Mouse (Mus musculus) adrenal gland, adult 18-20 months (tissue): Measurements from ENCODE around the gene Galnt2. TPM values are rescaled to one million over a fixed set of nuclear protein-coding genes. Genes with fewer than 3 reads are reported as not detected.

Source experiments
- DNase-seq, 2 experiments: peaks; one replicate each; pipeline ENCODE4 v3.0.0; 2021 to 2022; ENCODE audit warnings: low spot score in 2 of 2
- total RNA-seq, 2 experiments: library from RNA; stranded (reverse); gene quantifications; 1 replicate in 1 of 2; 2 replicates in 1 of 2; pipeline ENCODE4 v1.2.3; 2021

Galnt2 gene
- total RNA-seq, 2 experiments from 2014 or later: 54.3 to 63.6 TPM

- no peak for DNase-seq
These were observed 34.6 kb downstream of the Galnt2 start for GRCm38 (mm10) chr8:124265798-124266197.

GRCm38 (mm10) chr8:124267206-124267605, 36.0 kb downstream of the Galnt2 start:
- no peak for DNase-seq

- DNase-seq: no peak
These were observed 39.3 kb downstream of the Galnt2 start for GRCm38 (mm10) chr8:124270504-124270903.

- no peak for DNase-seq
These were observed 39.7 kb downstream of the Galnt2 start for GRCm38 (mm10) chr8:124270904-124271303.

- DNase-seq: no peak
These were observed 40.3 kb downstream of the Galnt2 start for GRCm38 (mm10) chr8:124271518-124271917.

- DNase-seq: no peak
These were observed 41.6 kb downstream of the Galnt2 start for GRCm38 (mm10) chr8:124272792-124273191.

GRCm38 (mm10) chr8:124273606-124274218, 42.5 kb downstream of the Galnt2 start:
- DNase-seq: no peak

GRCm38 (mm10) chr8:124274441-124275120, 43.4 kb downstream of the Galnt2 start:
- no peak for DNase-seq

GRCm38 (mm10) chr8:124275377-124276071, 44.3 kb downstream of the Galnt2 start:
- no peak for DNase-seq

GRCm38 (mm10) chr8:124277951-124278910, 47.0 kb downstream of the Galnt2 start:
- peak; percentile 45 to 52 for DNase-seq

GRCm38 (mm10) chr8:124278956-124279689, 47.9 kb downstream of the Galnt2 start:
- DNase-seq: no peak

- DNase-seq: no peak
These were observed 48.4 kb downstream of the Galnt2 start for GRCm38 (mm10) chr8:124279690-124279985.

GRCm38 (mm10) chr8:124281700-124282541, 50.7 kb downstream of the Galnt2 start:
- no peak for DNase-seq

- no peak for DNase-seq
These were observed 51.9 kb downstream of the Galnt2 start for GRCm38 (mm10) chr8:124282878-124283630.

GRCm38 (mm10) chr8:124283644-124284332, 52.6 kb downstream of the Galnt2 start:
- no peak for DNase-seq

- no peak for DNase-seq
These were observed 53.1 kb downstream of the Galnt2 start for GRCm38 (mm10) chr8:124284333-124284711.

GRCm38 (mm10) chr8:124284984-124285576, 53.9 kb downstream of the Galnt2 start:
- no peak for DNase-seq
